Mouse (Mus musculus): Measurements from ENCODE around the gene Asz1.

The Asz1 gene

DNA sequence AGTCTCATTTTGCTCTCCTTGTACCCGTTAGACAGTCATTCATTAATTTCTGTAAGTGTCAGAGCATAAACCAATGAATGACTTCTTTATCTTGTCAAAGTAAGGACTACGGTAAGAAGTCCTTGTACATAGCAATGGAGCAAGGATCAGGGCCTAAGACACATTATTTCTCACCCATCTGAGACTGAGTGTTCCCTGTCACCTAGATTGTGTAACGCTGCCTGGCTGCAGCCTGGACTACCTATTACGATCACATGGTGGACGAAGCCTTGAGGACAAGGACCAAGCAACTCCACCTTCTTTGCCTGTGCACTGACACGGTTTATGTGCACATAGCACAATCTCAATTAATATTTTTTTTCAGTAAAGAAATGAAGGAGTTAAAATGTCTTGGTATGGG, 106.8 kb downstream of the Asz1 start:
- DNase-seq, result no peak
